Mouse (Mus musculus) erythroblast, adult 5-6 weeks (primary cell): Measurements from ENCODE around the gene Gpr146. TPM values are rescaled to one million over a fixed set of nuclear protein-coding genes. Genes with fewer than 3 reads are reported as not detected.

Experiments used
- total RNA-seq, 2 experiments: library from RNA; stranded (forward) in 1 of 2; stranded (reverse) in 1 of 2; fragments of 150-400 nt in 1 of 2; fragments of 200-764, 138-1000 nt in 1 of 2; gene quantifications; 2 replicates each; pipeline versions ENCODE4 v1.2.3 to v1.2.4; 2015 to 2017; ENCODE audit warnings: low replicate concordance in 2 of 2

Gpr146 gene
- total RNA-seq, 2 experiments from 2014 or later = 27.3 to 49.4 TPM

Other genes with a start within 250 kb of the Gpr146 start
- 1.0 TPM in 1 of 2 replicates, not detected in the other for gene Prkar1b, start 227.7 kb upstream of the Gpr146 start, total RNA-seq (2015; ENCODE audit: low replicate concordance)
- gene Prkar1b, start 227.7 kb upstream of the Gpr146 start, total RNA-seq (2017; ENCODE audit: low replicate concordance) = not detected in 2 replicates
- gene Dnaaf5, start 227.5 kb upstream of the Gpr146 start, total RNA-seq (2015; ENCODE audit: low replicate concordance) = 1.5 and 2.7 TPM in 2 replicates
- gene Dnaaf5, start 227.5 kb upstream of the Gpr146 start, total RNA-seq (2017; ENCODE audit: low replicate concordance) = 1.4 and 2.8 TPM in 2 replicates
- gene Sun1, start 177.1 kb upstream of the Gpr146 start, total RNA-seq (2015; ENCODE audit: low replicate concordance) = 13.0 and 18.6 TPM in 2 replicates
- gene Sun1, start 177.1 kb upstream of the Gpr146 start, total RNA-seq (2017; ENCODE audit: low replicate concordance) = 22.7 and 41.7 TPM in 2 replicates
- 14.4 and 15.5 TPM in 2 replicates for gene Get4, start 125.4 kb upstream of the Gpr146 start, total RNA-seq (2015; ENCODE audit: low replicate concordance)
- 5.4 and 12.4 TPM in 2 replicates for gene Get4, start 125.4 kb upstream of the Gpr146 start, total RNA-seq (2017; ENCODE audit: low replicate concordance)
- 8.3 and 11.9 TPM in 2 replicates for gene Adap1, start 52.1 kb upstream of the Gpr146 start, total RNA-seq (2015; ENCODE audit: low replicate concordance)
- gene Adap1, start 52.1 kb upstream of the Gpr146 start, total RNA-seq (2017; ENCODE audit: low replicate concordance) = 5.4 and 9.1 TPM in 2 replicates
- gene Cox19, start 26.3 kb upstream of the Gpr146 start, total RNA-seq (2015; ENCODE audit: low replicate concordance) = 4.2 and 6.5 TPM in 2 replicates
- 7.7 and 8.8 TPM in 2 replicates for gene Cox19, start 26.3 kb upstream of the Gpr146 start, total RNA-seq (2017; ENCODE audit: low replicate concordance)
- not detected in 2 replicates for gene Cyp2w1, start 25.1 kb upstream of the Gpr146 start, total RNA-seq (2015; ENCODE audit: low replicate concordance)
- not detected in 2 replicates for gene Cyp2w1, start 25.1 kb upstream of the Gpr146 start, total RNA-seq (2017; ENCODE audit: low replicate concordance)
- gene C130050O18Rik, start 27.6 kb downstream of the Gpr146 start, total RNA-seq (2015; ENCODE audit: low replicate concordance) = 1.9 and 2.1 TPM in 2 replicates
- 2.9 and 4.3 TPM in 2 replicates for gene C130050O18Rik, start 27.6 kb downstream of the Gpr146 start, total RNA-seq (2017; ENCODE audit: low replicate concordance)
- gene Gper1, start 45.5 kb downstream of the Gpr146 start, total RNA-seq (2015; ENCODE audit: low replicate concordance) = not detected in 2 replicates
- gene Gper1, start 45.5 kb downstream of the Gpr146 start, total RNA-seq (2017; ENCODE audit: low replicate concordance) = not detected in 2 replicates
- 1.3 and 8.6 TPM in 2 replicates for gene 3110082I17Rik, start 82.8 kb downstream of the Gpr146 start, total RNA-seq (2015; ENCODE audit: low replicate concordance)
- 2.8 and 4.0 TPM in 2 replicates for gene 3110082I17Rik, start 82.8 kb downstream of the Gpr146 start, total RNA-seq (2017; ENCODE audit: low replicate concordance)
- gene Zfand2a, start 106.9 kb downstream of the Gpr146 start, total RNA-seq (2015; ENCODE audit: low replicate concordance) = 2.3 and 2.9 TPM in 2 replicates
- gene Zfand2a, start 106.9 kb downstream of the Gpr146 start, total RNA-seq (2017; ENCODE audit: low replicate concordance) = 3.4 and 5.4 TPM in 2 replicates
- not detected in 2 replicates for gene Uncx, start 165.8 kb downstream of the Gpr146 start, total RNA-seq (2015; ENCODE audit: low replicate concordance)
- not detected in 2 replicates for gene Uncx, start 165.8 kb downstream of the Gpr146 start, total RNA-seq (2017; ENCODE audit: low replicate concordance)